Mouse (Mus musculus) embryo, embryonic 11 days (tissue): ENCODE measurements at regions not wholly inside any gene's neighbourhood (a gene's known extent, or its start where the extent isn't known, plus 50 kb on each side); places are given as distances from the start of the nearest gene placed in this dataset.

ENCODE experiments used
- DNase-seq: peaks from one replicate; pipeline ENCODE4 v3.0.0-alpha.2; 2015

- no peak for DNase-seq
Measured at GRCm38 (mm10) chr9:103924641-103925040, 77.7 kb upstream of the Nphp3 start.

DNA sequence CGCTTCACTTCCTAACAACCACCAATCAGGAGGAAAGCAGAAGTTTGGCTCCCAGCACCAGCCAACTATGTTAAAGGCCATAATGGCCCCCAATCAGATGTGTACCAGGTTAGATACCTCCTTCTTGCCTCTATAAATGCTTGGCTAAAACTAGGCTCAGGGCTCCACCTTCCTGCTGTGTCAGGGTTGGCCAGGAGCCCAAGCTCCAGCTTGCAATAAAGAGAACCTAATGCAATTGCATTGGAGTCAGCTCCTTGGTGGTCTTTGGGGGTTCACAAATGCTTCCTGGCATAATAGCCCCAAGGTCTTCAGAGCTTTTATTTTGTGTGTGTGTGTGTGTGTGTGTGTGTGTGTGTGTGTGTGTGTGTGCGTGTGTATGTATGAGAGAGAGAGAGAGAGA, 76.9 kb upstream of the Nphp3 start:
- no peak for DNase-seq

GRCm38 (mm10) chr9:103928744-103929527, 73.4 kb upstream of the Nphp3 start:
- DNase-seq = peak; percentile 24

DNA sequence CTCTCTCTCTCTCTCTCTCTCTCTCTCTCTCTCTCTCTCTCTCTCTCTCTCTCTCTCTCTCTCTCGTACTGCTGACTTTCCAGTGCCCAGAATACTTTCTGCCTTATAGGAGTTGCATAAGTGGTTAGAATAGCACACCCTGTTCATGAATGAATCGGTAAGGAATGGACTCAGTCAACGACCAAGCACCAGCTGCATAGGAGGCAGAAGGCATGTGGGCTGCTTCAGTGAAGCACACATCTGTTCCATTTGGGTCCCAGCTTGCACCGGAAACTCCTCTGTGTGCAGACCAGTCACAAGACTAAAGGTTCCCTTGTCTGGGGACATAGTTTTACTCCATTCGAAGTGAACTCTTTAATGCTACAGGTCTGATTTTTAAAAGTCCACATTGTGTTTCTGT, 64.3 kb upstream of the Nphp3 start:
- no peak for DNase-seq

GRCm38 (mm10) chr9:103940010-103940409, 62.3 kb upstream of the Nphp3 start:
- no peak for DNase-seq

DNA sequence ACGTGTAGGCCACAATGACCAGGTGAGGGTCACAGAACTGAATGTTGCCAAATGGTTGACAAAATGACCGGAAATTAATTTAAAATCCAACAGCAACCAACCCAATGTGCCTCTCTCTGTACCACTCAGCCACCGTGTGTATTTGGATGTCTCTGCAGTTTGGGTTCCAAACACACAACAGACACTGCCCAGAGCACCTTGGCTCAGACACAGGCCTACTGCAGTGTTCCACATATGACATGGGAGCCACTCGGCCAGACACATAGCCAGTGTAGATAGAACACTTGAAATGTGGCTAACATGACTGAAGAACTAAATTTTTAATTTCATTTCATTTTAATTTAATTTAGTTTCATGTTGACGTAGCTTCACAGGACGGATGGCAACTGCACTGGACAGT, 61.8 kb upstream of the Nphp3 start:
- no peak for DNase-seq

- DNase-seq = no peak
Measured at GRCm38 (mm10) chr9:103941176-103941900, 61.0 kb upstream of the Nphp3 start.

DNA sequence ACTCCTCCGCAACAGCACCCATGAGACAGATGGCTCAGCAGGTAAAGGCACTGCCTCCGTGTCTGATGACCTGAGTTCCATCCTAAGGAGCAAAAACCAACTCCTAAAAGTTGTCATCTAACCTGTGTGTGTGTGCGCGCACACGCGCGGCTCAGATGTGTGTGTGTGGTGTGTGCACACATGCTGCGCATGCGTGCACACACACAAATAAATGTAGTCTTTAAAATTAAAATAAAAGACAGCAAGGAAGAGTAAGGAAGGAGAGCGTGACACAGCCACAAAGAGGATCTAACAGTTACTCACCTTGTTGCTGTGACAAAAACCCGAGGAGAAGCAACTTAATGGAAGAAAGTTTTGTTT, 60.5 kb upstream of the Nphp3 start:
- DNase-seq = no peak

DNA sequence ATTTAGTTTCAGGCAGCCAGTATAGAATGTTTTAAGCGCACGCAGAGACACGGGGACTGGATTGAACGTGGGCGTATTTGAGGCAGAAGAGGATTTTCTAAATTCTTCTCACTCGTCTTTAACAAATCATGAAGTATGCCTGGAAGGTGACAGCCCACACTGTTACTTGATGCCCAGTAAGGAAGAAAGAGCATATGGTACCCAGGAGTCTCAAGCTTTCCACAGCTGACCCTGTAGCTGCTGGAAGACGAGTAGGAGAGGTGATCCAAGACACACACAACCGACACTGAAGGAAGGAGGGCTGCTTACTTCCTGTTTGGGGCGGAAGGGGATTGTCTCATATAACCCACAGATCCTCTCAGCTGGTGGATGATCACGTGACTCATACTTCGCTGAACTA, 56.9 kb upstream of the Nphp3 start:
- DNase-seq = no peak

DNA sequence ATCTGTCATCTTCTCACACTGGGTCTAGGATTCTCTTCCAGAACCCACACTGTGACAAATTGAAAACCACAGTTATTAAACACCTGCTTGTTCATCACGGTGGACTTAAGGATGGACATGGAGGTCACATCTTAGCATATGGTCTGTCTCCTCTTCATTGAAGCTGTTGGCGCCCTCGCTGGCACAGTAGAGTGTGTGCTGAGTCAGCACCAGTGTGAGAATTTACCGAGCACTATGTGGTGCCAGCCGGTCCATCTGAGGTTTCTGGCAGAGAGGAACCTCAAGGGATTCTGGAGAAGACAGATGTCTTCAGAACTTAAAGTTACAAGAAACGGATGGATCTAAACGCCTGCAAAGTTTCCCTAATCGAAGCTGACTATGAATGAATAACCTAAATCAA, 50.5 kb upstream of the Nphp3 start:
- DNase-seq = no peak
